Mouse (Mus musculus) lung, postnatal 4 days (tissue): Measurements from ENCODE around the gene Gal3st1.

Experiments
- DNase-seq, 2 experiments: peaks; one replicate each; pipeline ENCODE4 v3.0.0; 2021

Gal3st1 gene

GRCm38 (mm10) chr11:4035116-4035892 is 51.9 kb downstream of the Gal3st1 start:
- peak; percentile 20 to 35 for DNase-seq

GRCm38 (mm10) chr11:4035916-4036315 is 52.5 kb downstream of the Gal3st1 start:
- DNase-seq, result no peak

GRCm38 (mm10) chr11:4036365-4037084 is 53.1 kb downstream of the Gal3st1 start:
- no peak for DNase-seq

GRCm38 (mm10) chr11:4039951-4040350 is 56.5 kb downstream of the Gal3st1 start:
- no peak for DNase-seq

- DNase-seq, result no peak
Observed at GRCm38 (mm10) chr11:4041123-4041625, 57.7 kb downstream of the Gal3st1 start.

- DNase-seq, result no peak
Observed at GRCm38 (mm10) chr11:4043081-4043480, 59.6 kb downstream of the Gal3st1 start.

- peak; percentile 51 to 83 for DNase-seq
Observed at GRCm38 (mm10) chr11:4046526-4046925, 63.1 kb downstream of the Gal3st1 start.

- no peak for DNase-seq
Observed at GRCm38 (mm10) chr11:4047766-4048165, 64.3 kb downstream of the Gal3st1 start.

GRCm38 (mm10) chr11:4048438-4048837 is 65.0 kb downstream of the Gal3st1 start:
- no peak for DNase-seq
